Mouse (Mus musculus): Measurements from ENCODE around the gene Rab11fip4. TPM values are rescaled to one million over a fixed set of nuclear protein-coding genes. Genes with fewer than 3 reads are reported as not detected.
"Not testable (repeated sequence)": the region's sequence is repeated elsewhere in the genome, so short reads cannot be mapped to it uniquely, and the experiment has no call there.

Rab11fip4 gene
- total RNA-seq, 2 experiments from 2014 or later = 0.74 to 1.6 TPM

GRCm38 (mm10) chr11:79698542-79698941 lies 107.5 kb downstream of the Rab11fip4 start:
- DNase-seq; intact Hi-C loops (cut with DNase I; ENCODE audit: low total_unique reads): not testable (repeated sequence)

- DNase-seq = no peak
- intact Hi-C loops (cut with DNase I; ENCODE audit: low total_unique reads) = no loop called here
Measured at GRCm38 (mm10) chr11:79701466-79701865, 110.5 kb downstream of the Rab11fip4 start.

- intact Hi-C loops (cut with DNase I; ENCODE audit: low total_unique reads) = no loop called here
- no peak for DNase-seq
Measured at GRCm38 (mm10) chr11:79702092-79702491, 111.1 kb downstream of the Rab11fip4 start.

- peak; percentile 50 for DNase-seq
- intact Hi-C loops (cut with DNase I; ENCODE audit: low total_unique reads) = no loop called here
Measured at GRCm38 (mm10) chr11:79703452-79703851, 112.4 kb downstream of the Rab11fip4 start.

GRCm38 (mm10) chr11:79703885-79704291 lies 112.9 kb downstream of the Rab11fip4 start:
- no peak for DNase-seq
- intact Hi-C loops (cut with DNase I; ENCODE audit: low total_unique reads) = no loop called here

- peak; percentile 96 for DNase-seq
- intact Hi-C loops (cut with DNase I; ENCODE audit: low total_unique reads) = no loop called here
Measured at GRCm38 (mm10) chr11:79704318-79705150, 113.5 kb downstream of the Rab11fip4 start.

- intact Hi-C loops (cut with DNase I; ENCODE audit: low total_unique reads) = no loop called here
- no peak for DNase-seq
Measured at GRCm38 (mm10) chr11:79707084-79707483, 116.1 kb downstream of the Rab11fip4 start.

GRCm38 (mm10) chr11:79710868-79711765 lies 120.1 kb downstream of the Rab11fip4 start:
- intact Hi-C loops (cut with DNase I; ENCODE audit: low total_unique reads) = loop anchor here (5.0 kb wide), 2 partner anchors 76 to 211 kb away; no protein-coding TSS in a partner anchor

GRCm38 (mm10) chr11:79711766-79712369 lies 120.9 kb downstream of the Rab11fip4 start:
- peak; percentile 63 for DNase-seq
- intact Hi-C loops (cut with DNase I; ENCODE audit: low total_unique reads) = loop anchor here (5.0 kb wide), 2 partner anchors 75 to 210 kb away; no protein-coding TSS in a partner anchor

More at GRCm38 (mm10) chr11:79710868-79711765, 120.1 kb downstream of the Rab11fip4 start:
- peak; percentile 90 for DNase-seq

GRCm38 (mm10) chr11:79713184-79713583 lies 122.2 kb downstream of the Rab11fip4 start:
- intact Hi-C loops (cut with DNase I; ENCODE audit: low total_unique reads) = loop anchor here (5.0 kb wide), 2 partner anchors 74 to 209 kb away; no protein-coding TSS in a partner anchor
- DNase-seq = peak; percentile 26

GRCm38 (mm10) chr11:79713678-79714077 lies 122.7 kb downstream of the Rab11fip4 start:
- intact Hi-C loops (cut with DNase I; ENCODE audit: low total_unique reads) = loop anchor here (5.0 kb wide), 2 partner anchors 74 to 209 kb away; no protein-coding TSS in a partner anchor
- DNase-seq = no peak

GRCm38 (mm10) chr11:79714082-79714742 lies 123.2 kb downstream of the Rab11fip4 start:
- DNase-seq = no peak
- intact Hi-C loops (cut with DNase I; ENCODE audit: low total_unique reads) = loop anchor here (5.0 kb wide), 2 partner anchors 73 to 208 kb away; no protein-coding TSS in a partner anchor

- intact Hi-C loops (cut with DNase I; ENCODE audit: low total_unique reads) = loop anchor here (5.0 kb wide), 2 partner anchors 73 to 208 kb away; no protein-coding TSS in a partner anchor
- no peak for DNase-seq
Measured at GRCm38 (mm10) chr11:79714743-79715110, 123.7 kb downstream of the Rab11fip4 start.

GRCm38 (mm10) chr11:79715316-79715715 lies 124.3 kb downstream of the Rab11fip4 start:
- DNase-seq = peak; percentile 35
- intact Hi-C loops (cut with DNase I; ENCODE audit: low total_unique reads) = no loop called here

GRCm38 (mm10) chr11:79715733-79716452 lies 124.9 kb downstream of the Rab11fip4 start:
- intact Hi-C loops (cut with DNase I; ENCODE audit: low total_unique reads) = no loop called here
- DNase-seq = no peak

- DNase-seq = no peak
- intact Hi-C loops (cut with DNase I; ENCODE audit: low total_unique reads) = no loop called here
Measured at GRCm38 (mm10) chr11:79716453-79716749, 125.4 kb downstream of the Rab11fip4 start.

GRCm38 (mm10) chr11:79717271-79717670 lies 126.3 kb downstream of the Rab11fip4 start:
- DNase-seq = no peak
- intact Hi-C loops (cut with DNase I; ENCODE audit: low total_unique reads) = no loop called here

GRCm38 (mm10) chr11:79717801-79718200 lies 126.8 kb downstream of the Rab11fip4 start:
- intact Hi-C loops (cut with DNase I; ENCODE audit: low total_unique reads) = no loop called here
- DNase-seq = no peak
